Comparison of ENCODE assay signal across 16 mouse cellular contexts in genomic region chr5:31704971-31705370, GRCm38 (mm10). TPM values are rescaled to one million over a fixed set of nuclear protein-coding genes. Genes with fewer than 3 reads are reported as not detected.
DNase-seq lines count a peak whose midpoint lies in the region; ATAC-seq and TF ChIP-seq lines count a peak whose summit lies in the region.
"Had no signal": no experiment of that assay in that cellular context is flagged by ENCODE, and none has a peak within 500 bp of the region (broad histone marks: within the 10 kb centered on the region; RNA-seq: fewer than 3 reads in every experiment).

No protein-coding gene starts in this region.

- H3K9me3 ChIP-seq in liver, embryonic 11.5 days (ENCODE audit: control insufficient read depth, low read length), result no peaks in the 10 kb centered on the region
- H3K9me3 ChIP-seq: embryonic facial prominence, embryonic 13.5 days; limb, embryonic 13.5 days; neural tube, embryonic 13.5 days had no signal

- no peak overlapping the region for H3K27ac ChIP-seq in gastrocnemius, adult 2 months
- H3K27ac ChIP-seq in liver, embryonic 11.5 days (ENCODE audit: low read depth, low read length), result no peak overlapping the region
- H3K27ac ChIP-seq: embryonic facial prominence, embryonic 13.5 days; heart, adult 2 months; hindbrain, embryonic 14.5 days; limb, embryonic 13.5 days; neural tube, embryonic 13.5 days had no signal

- peaks cover 4% of the 10 kb centered on the region; the same call in 1 of the 2 replicates for H3K36me3 ChIP-seq in liver, embryonic 11.5 days (ENCODE audit: control insufficient read depth, insufficient read depth, low read length)

- peak; percentile 71 for DNase-seq in 416B (ENCODE audit: low read depth)
- DNase-seq in frontal cortex, postnatal 36 days (ENCODE audit: low spot score in 2 of 2), result peak; percentile 61 to 84
- peak; percentile 34 to 61 for DNase-seq in layer of hippocampus, postnatal 14 days (ENCODE audit: low spot score in 2 of 2)
- DNase-seq in left cerebral cortex, postnatal 36 days (ENCODE audit: low spot score in 2 of 2), result peak; percentile 57 to 74
- DNase-seq in gastrocnemius, adult 2 months, result no peak
- DNase-seq in kidney, postnatal 36 days, result no peak
- no peak for DNase-seq in lung, postnatal 36 days
- no peak for DNase-seq in liver, embryonic 11.5 days (ENCODE audit: low spot score)
- DNase-seq: cerebellum, adult 11-12 months; heart, adult 2 months; kidney, postnatal 10 days had no signal

- 85% methylated on average over 5 of the region's 5 CpGs for WGBS in liver, embryonic 11.5 days

- no peak overlapping the region for H3K9ac ChIP-seq in liver, embryonic 11.5 days (ENCODE audit: low read depth, low read length)
- H3K9ac ChIP-seq: embryonic facial prominence, embryonic 13.5 days; hindbrain, embryonic 14.5 days; limb, embryonic 13.5 days; neural tube, embryonic 13.5 days had no signal

- no peaks in the 10 kb centered on the region for H3K27me3 ChIP-seq in liver, embryonic 11.5 days (replicated peaks; ENCODE audit: control insufficient read depth, insufficient read depth, low read length)
- H3K27me3 ChIP-seq: embryonic facial prominence, embryonic 13.5 days; limb, embryonic 13.5 days; neural tube, embryonic 13.5 days had no signal

- intact Hi-C loops in left cerebral cortex, postnatal 36 days (cut with DNase I), result no loop called here
- intact Hi-C loops in gastrocnemius, adult 2 months (cut with DNase I), result loop anchor here (10.0 kb wide), 1 partner anchor 170 kb away; no protein-coding TSS in a partner anchor

- TF ChIP-seq CTCF in gastrocnemius, adult 2 months (IDR thresholded peaks at IDR 0.05), result no peak

- no peaks in the 10 kb centered on the region for H3K4me1 ChIP-seq in liver, embryonic 11.5 days (replicated peaks; ENCODE audit: control insufficient read depth, insufficient read depth, low read length)
- H3K4me1 ChIP-seq: embryonic facial prominence, embryonic 13.5 days; limb, embryonic 13.5 days; neural tube, embryonic 13.5 days had no signal

- no peak overlapping the region for H3K4me3 ChIP-seq in gastrocnemius, adult 2 months
- H3K4me3 ChIP-seq in liver, embryonic 11.5 days (ENCODE audit: low read depth, low read length), result no peak overlapping the region
- H3K4me3 ChIP-seq: embryonic facial prominence, embryonic 13.5 days; heart, adult 2 months; limb, embryonic 13.5 days; neural tube, embryonic 13.5 days had no signal

- no peak for ATAC-seq in liver, embryonic 11.5 days (replicated peaks; ENCODE audit: low FRiP score)
- ATAC-seq: intestine, postnatal 0 days had no signal

- H3K4me2 ChIP-seq in liver, embryonic 11.5 days, result no peak overlapping the region
- H3K4me2 ChIP-seq: embryonic facial prominence, embryonic 13.5 days; hindbrain, embryonic 14.5 days; limb, embryonic 13.5 days; neural tube, embryonic 13.5 days had no signal

RNA-seq across cellular contexts. Expression of gene Babam2, which starts 7.5 kb away (rescaled TPM):
- 10 to 100 TPM; 39.9 to 41.3 TPM for total RNA-seq in layer of hippocampus, postnatal 14 days (2021)
- total RNA-seq in left cerebral cortex, postnatal 36 days (2021), result 10 to 100 TPM; 37.5 to 48.5 TPM
- 10 to 100 TPM; 30.2 TPM for total RNA-seq in gastrocnemius, adult 2 months (2021)
- polyA plus RNA-seq in liver, embryonic 11.5 days (2014; fragmentation: Nextera tagmentation; extraction: Ambion mirVana), result 46.2 and 47.4 TPM in 2 replicates

RNA-seq across cellular contexts. Expression of gene Rbks, which starts 7.5 kb away (rescaled TPM):
- 1 to 10 TPM; 3.4 to 5.9 TPM for total RNA-seq in layer of hippocampus, postnatal 14 days (2021)
- 1 to 10 TPM; 3.0 to 3.4 TPM for total RNA-seq in left cerebral cortex, postnatal 36 days (2021)
- 1 to 10 TPM; 3.9 to 5.9 TPM for total RNA-seq in gastrocnemius, adult 2 months (2021)
- polyA plus RNA-seq in liver, embryonic 11.5 days (2014; fragmentation: Nextera tagmentation; extraction: Ambion mirVana), result 24.6 and 24.8 TPM in 2 replicates

Comparison
In these comparisons a context has a peak if more than half of its experiments do, and no peak if none do; other contexts are left out.
1. DNase-seq: peak in 416B (single experiment), frontal cortex, postnatal 36 days (2 of 2), layer of hippocampus, postnatal 14 days (2 of 2) and left cerebral cortex, postnatal 36 days (2 of 2); none in gastrocnemius, adult 2 months (single experiment), kidney, postnatal 36 days (0 of 2), lung, postnatal 36 days (single experiment) and liver, embryonic 11.5 days (single experiment).